Mouse (Mus musculus) bone marrow macrophage, adult 2 months (primary cell): ENCODE results near the gene Zfand2b.

Experiments
- CTCF ChIP-seq: IDR thresholded peaks from 2 replicates; pipeline ENCODE4 v1.5.1; 2012; ENCODE audit warnings: low read depth, mild to moderate bottlenecking, low read length, moderate library complexity
- POLR2A ChIP-seq: IDR thresholded peaks from 2 replicates; pipeline ENCODE4 v1.6.1; 2012; ENCODE audit warnings: mild to moderate bottlenecking, low read depth, low read length, borderline replicate concordance

DNA sequence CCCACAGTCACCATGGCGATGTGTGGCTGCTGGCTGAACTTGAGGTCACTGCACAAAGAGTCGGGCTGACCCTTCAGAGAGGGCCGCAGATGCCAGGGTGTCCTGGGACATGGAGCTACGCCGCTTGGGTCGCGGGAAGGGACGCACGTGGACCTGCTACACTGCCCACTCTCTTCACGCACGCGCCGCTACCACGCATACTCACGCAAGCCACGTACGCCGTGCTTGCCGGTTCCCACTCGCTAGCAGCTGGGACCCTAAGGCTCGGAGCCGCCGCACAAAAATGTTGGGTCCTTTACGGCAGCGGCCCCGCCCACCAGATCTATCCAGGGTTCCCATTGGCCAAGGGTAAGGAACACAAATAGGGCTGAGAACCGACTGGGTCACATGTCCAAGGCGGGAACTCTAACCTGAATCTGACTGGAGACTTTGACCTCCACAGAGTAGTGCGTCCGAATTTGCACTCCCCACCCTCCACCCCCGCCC, 11.7 kb downstream of the Zfand2b start, which contains the start of gene Abcb6:
- no peak for TF ChIP-seq POLR2A
- no peak for TF ChIP-seq CTCF
